Mouse (Mus musculus): ENCODE measurements at regions not wholly inside any gene's neighbourhood (a gene's known extent, or its start where the extent isn't known, plus 50 kb on each side); places are given as distances from the start of the nearest gene placed in this dataset.
"Not testable (repeated sequence)": the region's sequence is repeated elsewhere in the genome, so short reads cannot be mapped to it uniquely, and the experiment has no call there.

GRCm38 (mm10) chr10:96188168-96188567 lies 51.8 kb downstream of the Gm5426 start:
- DNase-seq = peak; percentile 51

GRCm38 (mm10) chr10:96190168-96190987 lies 54.0 kb downstream of the Gm5426 start:
- DNase-seq = no peak

GRCm38 (mm10) chr10:96200932-96201641 lies 64.7 kb downstream of the Gm5426 start:
- DNase-seq = no peak

DNA sequence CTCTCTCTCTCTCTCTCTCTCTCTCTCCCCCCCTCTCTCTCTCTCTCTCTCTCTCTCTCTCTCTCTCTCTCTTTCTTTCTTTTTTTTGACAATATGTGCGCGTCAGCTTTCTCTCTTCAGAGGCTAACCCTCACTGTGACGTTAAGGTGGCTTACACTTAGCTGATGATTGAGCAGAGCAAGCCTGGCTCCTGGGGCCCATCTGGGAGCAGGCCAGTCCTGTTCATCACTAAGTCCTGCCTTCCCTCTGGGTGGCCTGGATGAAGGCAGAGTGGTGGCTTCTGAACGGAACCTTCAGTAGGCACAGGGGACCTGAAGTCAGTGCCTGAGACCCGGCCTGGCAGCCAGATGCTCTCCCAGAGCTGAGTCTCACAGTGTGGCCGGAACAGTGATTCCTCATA lies 65.5 kb downstream of the Gm5426 start:
- DNase-seq = no peak

DNA sequence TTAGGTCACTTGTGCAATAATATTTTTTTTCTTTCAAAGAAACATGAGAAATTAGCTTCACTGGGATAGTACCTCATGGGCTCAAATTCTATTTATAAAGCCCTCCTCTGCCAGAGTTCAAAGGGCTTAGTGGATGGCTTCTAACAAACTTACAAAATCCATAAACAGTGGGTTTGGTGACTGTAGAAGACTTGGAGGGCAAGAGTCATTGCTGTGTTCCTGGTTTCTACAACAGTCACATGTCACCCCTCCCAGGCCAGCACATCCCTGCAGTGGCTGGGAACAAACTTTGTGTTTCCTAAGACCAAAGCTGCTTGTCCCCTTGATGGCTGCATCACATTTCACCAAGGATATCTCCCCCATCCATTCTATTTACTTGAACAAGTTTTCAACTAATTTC lies 66.5 kb downstream of the Gm5426 start:
- no peak for DNase-seq

GRCm38 (mm10) chr10:96204198-96204597 lies 67.8 kb downstream of the Gm5426 start:
- DNase-seq = no peak

DNA sequence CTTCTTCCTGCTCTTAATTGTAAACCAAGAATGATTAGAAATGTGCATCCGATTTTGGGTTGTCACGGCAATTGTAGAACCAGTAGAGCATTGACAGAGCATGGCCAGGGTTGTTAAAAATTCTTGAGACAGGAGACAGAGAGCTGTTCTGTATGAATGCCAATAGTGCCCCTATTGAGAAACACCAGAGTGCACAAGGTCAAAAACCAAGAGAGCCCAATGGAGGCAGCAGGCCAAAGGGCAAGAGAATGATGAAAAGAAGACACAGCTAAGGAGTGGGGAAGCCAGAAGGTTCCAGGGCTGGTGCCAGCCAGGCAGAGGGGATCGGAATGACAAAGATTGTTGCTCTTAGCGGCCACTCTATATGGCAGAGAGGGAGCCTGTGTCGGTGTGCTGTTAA lies 72.8 kb downstream of the Gm5426 start:
- DNase-seq = peak; percentile 42

GRCm38 (mm10) chr10:96211189-96211588 lies 74.8 kb downstream of the Gm5426 start:
- DNase-seq = no peak

DNA sequence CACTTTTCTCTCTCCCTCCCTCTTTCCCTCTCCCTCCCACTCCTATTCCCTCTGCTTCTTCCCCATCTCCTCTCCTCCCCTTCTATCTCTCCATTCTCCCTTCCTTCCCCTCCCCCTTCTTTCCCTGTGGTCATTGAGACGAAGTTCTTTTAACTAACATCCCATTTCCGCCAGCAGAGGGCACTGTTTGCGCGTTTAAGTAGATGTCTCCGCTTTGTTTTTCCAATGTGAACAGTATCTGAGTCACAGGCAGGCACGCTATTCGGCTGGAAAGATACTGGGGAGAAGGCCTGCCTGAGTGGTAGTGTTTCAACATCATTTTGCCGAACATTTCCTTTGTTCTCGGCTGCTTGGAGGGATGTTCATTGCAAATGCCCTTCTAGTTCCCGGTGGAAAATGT lies 77.5 kb downstream of the Gm5426 start:
- peak; percentile 92 for DNase-seq

DNA sequence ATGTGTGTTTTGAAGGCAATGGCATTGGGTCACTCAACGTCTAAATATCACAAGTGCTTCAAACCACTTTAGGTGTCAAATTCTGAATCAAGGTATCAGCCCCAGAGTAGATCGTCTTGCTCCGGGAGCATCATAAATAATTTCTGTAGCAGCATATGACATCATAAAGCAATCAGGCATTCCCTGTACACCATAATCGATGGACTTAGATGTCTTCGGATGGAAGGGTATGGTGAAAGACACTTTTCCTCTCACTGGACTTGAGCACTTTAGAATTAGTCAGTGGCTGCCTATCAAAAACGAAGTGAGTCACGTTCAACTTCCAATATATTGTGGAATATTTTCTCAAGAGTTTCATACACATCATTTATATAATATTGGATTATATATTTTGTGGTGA lies 77.9 kb downstream of the Gm5426 start:
- DNase-seq = no peak

DNA sequence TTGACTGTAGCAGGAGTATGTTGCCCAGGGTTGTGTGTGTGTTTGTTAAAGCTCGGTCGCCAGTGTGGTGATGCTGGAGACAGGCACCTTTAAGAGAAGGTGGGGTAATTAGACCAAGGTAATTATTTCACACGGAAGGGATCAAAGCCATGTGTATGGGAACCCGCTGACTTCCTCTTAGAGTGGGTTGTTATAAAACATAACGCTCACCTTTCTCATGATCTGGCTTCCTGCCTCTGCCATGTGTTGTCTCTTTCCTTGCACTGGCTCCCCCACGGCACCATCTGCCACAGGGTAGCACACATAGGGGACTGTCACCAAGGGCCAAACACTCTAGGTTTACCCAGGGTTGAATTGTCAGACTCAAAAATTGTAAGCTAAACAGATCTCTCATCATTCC lies 78.5 kb downstream of the Gm5426 start:
- no peak for DNase-seq

DNA sequence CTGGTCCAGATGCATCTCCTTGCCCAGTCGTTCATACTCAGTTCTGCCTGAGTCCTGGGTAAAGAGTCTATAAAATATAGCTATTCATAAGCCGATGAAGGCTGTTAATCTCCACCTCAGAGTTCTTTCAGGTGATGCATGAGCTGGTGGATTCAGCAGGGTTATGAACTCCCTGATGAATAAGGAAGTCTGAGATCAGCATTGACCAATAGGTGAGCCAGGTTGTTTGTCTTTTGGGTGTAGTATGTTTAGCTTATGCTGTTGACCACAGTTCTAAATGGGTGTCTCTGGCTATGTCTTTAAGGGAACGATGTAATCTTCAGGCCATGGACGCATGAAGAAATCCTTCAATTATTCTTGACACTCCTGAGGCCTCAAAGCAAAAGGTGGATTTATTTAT lies 84.3 kb downstream of the Gm5426 start:
- DNase-seq = no peak

GRCm38 (mm10) chr10:96230391-96230790 lies 94.0 kb downstream of the Gm5426 start:
- DNase-seq = peak; percentile 37

GRCm38 (mm10) chr10:96231309-96231708 lies 94.9 kb downstream of the Gm5426 start:
- no peak for DNase-seq

- DNase-seq = no peak
These were observed 96.5 kb downstream of the Gm5426 start for GRCm38 (mm10) chr10:96232889-96233288.

GRCm38 (mm10) chr10:96234564-96235412 lies 98.4 kb downstream of the Gm5426 start:
- peak; percentile 32 for DNase-seq

DNA sequence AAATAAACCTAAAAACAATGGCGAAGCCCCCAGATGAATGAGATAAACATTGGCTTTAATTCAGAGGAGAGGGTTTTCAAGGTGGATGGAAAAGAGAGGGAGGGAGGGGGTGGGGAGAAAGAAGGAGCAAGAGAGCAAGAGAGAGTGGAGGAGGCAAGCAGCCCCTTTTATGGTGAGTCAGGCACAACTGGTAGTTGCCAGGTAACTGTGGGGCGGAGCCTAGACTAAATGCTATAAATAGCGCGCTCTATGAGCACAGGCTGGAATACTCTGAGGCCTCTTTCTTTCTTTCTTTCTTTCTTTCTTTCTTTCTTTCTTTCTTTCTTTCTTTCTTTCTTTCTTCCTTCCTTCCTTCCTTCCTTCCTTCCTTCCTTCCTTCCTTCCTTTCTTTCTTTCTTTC lies 99.6 kb downstream of the Gm5426 start:
- DNase-seq = not testable (repeated sequence)

DNA sequence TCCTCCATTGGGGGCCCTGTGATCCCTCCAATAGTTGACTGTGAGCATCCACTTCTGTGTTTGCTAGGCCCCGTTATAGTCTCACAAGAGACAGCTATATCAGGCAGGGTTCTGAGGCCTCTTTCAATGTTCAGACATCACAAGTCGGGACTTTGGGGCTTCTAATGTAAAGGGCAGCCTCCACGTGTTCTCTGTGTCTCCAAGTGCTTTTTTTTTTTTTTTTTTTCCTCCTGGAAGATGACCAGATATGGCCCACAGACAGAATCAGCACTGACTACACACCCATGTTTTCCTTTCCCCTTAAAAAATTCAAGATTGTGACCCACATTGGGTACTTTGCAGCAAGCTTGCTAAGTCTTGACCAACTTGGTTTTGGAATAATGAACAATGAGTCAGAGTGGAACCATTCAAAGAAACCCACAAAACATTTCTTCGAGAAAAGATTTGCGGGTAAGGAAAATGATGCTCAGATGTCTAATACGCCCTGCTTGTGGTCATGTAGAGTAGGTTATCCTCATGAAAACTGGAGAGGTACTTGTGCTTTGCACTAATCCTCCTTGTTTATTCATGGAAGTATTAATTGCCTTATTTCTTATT lies 100.5 kb downstream of the Gm5426 start:
- no peak for DNase-seq

GRCm38 (mm10) chr10:96237572-96238130 lies 101.2 kb downstream of the Gm5426 start:
- DNase-seq = no peak

GRCm38 (mm10) chr10:96238251-96238650 lies 101.8 kb downstream of the Gm5426 start:
- DNase-seq = no peak

DNA sequence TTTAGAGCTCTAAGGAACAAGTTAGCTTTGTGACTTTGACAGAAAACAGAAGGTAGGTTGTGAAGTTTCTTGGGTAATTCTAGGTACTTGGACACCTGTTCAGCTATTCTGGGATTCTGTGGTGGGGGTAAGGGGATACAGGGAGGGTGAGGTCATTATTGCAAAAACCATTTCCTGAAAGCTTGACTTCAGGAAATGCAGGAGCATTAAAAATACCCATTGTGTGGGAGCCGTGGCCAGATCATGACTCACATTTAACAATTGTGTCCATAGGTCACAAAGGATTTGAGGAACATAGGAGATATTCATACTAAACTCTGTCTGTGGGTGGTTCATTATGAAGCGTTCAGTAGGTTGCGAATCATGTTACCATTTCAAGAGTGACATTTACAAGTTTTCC lies 102.4 kb downstream of the Gm5426 start:
- DNase-seq = no peak

GRCm38 (mm10) chr10:96240591-96240990 lies 104.2 kb downstream of the Gm5426 start:
- DNase-seq = no peak
